Mouse (Mus musculus): ENCODE measurements around the gene Cab39. TPM values are rescaled to one million over a fixed set of nuclear protein-coding genes. Genes with fewer than 3 reads are reported as not detected.

The Cab39 gene
- total RNA-seq, 2 experiments from 2014 or later, result 110 to 111 TPM

GRCm38 (mm10) chr1:85897901-85898760 lies 104.9 kb downstream of the Cab39 start:
- DNase-seq (ENCODE audit: low spot score in 2 of 2), result no peak

- DNase-seq (ENCODE audit: low spot score in 2 of 2), result no peak
These were observed 105.6 kb downstream of the Cab39 start for GRCm38 (mm10) chr1:85898761-85899387.

GRCm38 (mm10) chr1:85899388-85899761 lies 106.1 kb downstream of the Cab39 start:
- no peak for DNase-seq (ENCODE audit: low spot score in 2 of 2)

GRCm38 (mm10) chr1:85900521-85901333 lies 107.5 kb downstream of the Cab39 start:
- no peak for DNase-seq (ENCODE audit: low spot score in 2 of 2)

Small RNAs within 50 kb of the gene (microRNA-seq; reads per million reads assigned to microRNA genes)
- not detected for gene Gm25472
- gene Mir8096, result not detected

Other genes with a start within 250 kb of the Cab39 start
- gene G530012D18Rik, start 217.8 kb upstream of the Cab39 start, total RNA-seq (2021), result not detected
- 1 to 10 TPM; 2.5 to 4.0 TPM for gene Sp110, start 194.6 kb upstream of the Cab39 start, total RNA-seq (2021)
- gene Sp140, start 193.1 kb upstream of the Cab39 start, total RNA-seq (2021), result 1 to 10 TPM; 7.1 to 8.4 TPM
- gene Sp100, start 143.5 kb upstream of the Cab39 start, total RNA-seq (2021), result 10 to 100 TPM in 1 of 2 experiments, 1 to 10 TPM in 1; 9.8 to 12.9 TPM
- gene A630001G21Rik, start 14.8 kb upstream of the Cab39 start, total RNA-seq (2021), result 1 to 10 TPM in 1 of 2 experiments, under 1 TPM in 1; 0.76 to 1.5 TPM
- gene Itm2c, start 100.8 kb downstream of the Cab39 start, total RNA-seq (2021), result 100 to 1,000 TPM; 412 to 422 TPM
- 1 to 10 TPM in 1 of 2 experiments, under 1 TPM in 1; 0.45 to 1.1 TPM for gene 4933407L21Rik, start 135.0 kb downstream of the Cab39 start, total RNA-seq (2021)
- under 1 TPM; 0.59 to 0.73 TPM for gene Gpr55, start 167.6 kb downstream of the Cab39 start, total RNA-seq (2021)
- gene Spata3, start 223.4 kb downstream of the Cab39 start, total RNA-seq (2021), result not detected